Mouse (Mus musculus): ENCODE results near the gene N4bp2. TPM values are rescaled to one million over a fixed set of nuclear protein-coding genes. Genes with fewer than 3 reads are reported as not detected.

N4bp2 gene
- total and polyA plus RNA-seq, 3 experiments = 13.1 to 16.4 (median 15.1) TPM

GRCm38 (mm10) chr5:65847656-65848055 lies 84.3 kb downstream of the N4bp2 start:
- TF ChIP-seq HCFC1 (IDR thresholded peaks at IDR 0.05; ENCODE audit: low read depth, low read length) (no peak), JUN (IDR thresholded peaks at IDR 0.05; ENCODE audit: insufficient read depth, low read depth, low read length) (no peak), USF1 (IDR thresholded peaks at IDR 0.05; ENCODE audit: low read depth, low read length) (no peak), UBTF (IDR thresholded peaks at IDR 0.05; ENCODE audit: low read depth, low read length) (no peak), GABPA (IDR thresholded peaks at IDR 0.05; ENCODE audit: insufficient replicate concordance, low read depth, low read length) (no peak)
- dilution Hi-C loops (cut with MboI; ENCODE audit: extremely low pct_ligation_motif_present, extremely low pct_unique_long_range_greater_than_20kb, low sequenced_read_pairs) = no loop called here
- no peaks in the 10 kb centered on the region for H3K79me2 ChIP-seq (replicated peaks; ENCODE audit: control insufficient read depth, extremely low read depth, insufficient read depth, poor library complexity, severe bottlenecking)
- no peak overlapping the region for H3K4me3 ChIP-seq (replicated peaks in 1 of 3; ENCODE audit: low read depth in 2 of 3, low read length in 2 of 3, poor library complexity in 1 of 3)
- no peaks in the 10 kb centered on the region for H3K4me1 ChIP-seq (ENCODE audit: control insufficient read depth in 1 of 2, insufficient read depth in 2 of 2)
- no peaks in the 10 kb centered on the region for H3K9me3 ChIP-seq (replicated peaks; ENCODE audit: low read length)
- H3K27ac ChIP-seq (ENCODE audit: insufficient read depth, low read depth) = no peak overlapping the region
- no peak overlapping the region for H3K9ac ChIP-seq (ENCODE audit: insufficient read depth, low read depth)
- H3K36me3 ChIP-seq (replicated peaks in 1 of 2; ENCODE audit: control insufficient read depth in 1 of 2, insufficient read depth in 1 of 2, low read length in 1 of 2) = no peaks in the 10 kb centered on the region
- no peak for DNase-seq (ENCODE audit: extremely low read depth)
- no peaks in the 10 kb centered on the region for H3K27me3 ChIP-seq (replicated peaks)
- no peak overlapping the region for H3K4me2 ChIP-seq (ENCODE audit: insufficient read depth, low read depth, poor library complexity, severe bottlenecking)
- in situ Hi-C loops (cut with MboI; ENCODE audit: low pct_ligation_motif_present, low pct_unique_long_range_greater_than_20kb, low sequenced_read_pairs) = no loop called here

- dilution Hi-C loops (cut with MboI; ENCODE audit: extremely low pct_ligation_motif_present, extremely low pct_unique_long_range_greater_than_20kb, low sequenced_read_pairs) = no loop called here
- Histone ChIP-seq H3K9ac (ENCODE audit: insufficient read depth, low read depth) (no peak overlapping the region), H3K4me1 (ENCODE audit: control insufficient read depth in 1 of 2, insufficient read depth in 2 of 2) (peaks cover 0 to 15% of the 10 kb centered on the region in 2 experiments; a peak in 2 of 4 replicates), H3K27me3 (replicated peaks) (no peaks in the 10 kb centered on the region), H3K36me3 (replicated peaks in 1 of 2; ENCODE audit: control insufficient read depth in 1 of 2, insufficient read depth in 1 of 2, low read length in 1 of 2) (no peaks in the 10 kb centered on the region), H3K4me2 (ENCODE audit: insufficient read depth, low read depth, poor library complexity, severe bottlenecking) (peak overlapping the region; percentile 72), H3K79me2 (replicated peaks; ENCODE audit: control insufficient read depth, extremely low read depth, insufficient read depth, poor library complexity, severe bottlenecking) (no peaks in the 10 kb centered on the region), H3K9me3 (replicated peaks; ENCODE audit: low read length) (no peaks in the 10 kb centered on the region), H3K4me3 (replicated peaks in 1 of 3; ENCODE audit: low read depth in 2 of 3, low read length in 2 of 3, poor library complexity in 1 of 3) (no peak overlapping the region), H3K27ac (ENCODE audit: insufficient read depth, low read depth) (no peak overlapping the region)
- peak; percentile 11 for TF ChIP-seq RAD21 (IDR thresholded peaks at IDR 0.05; ENCODE audit: low read depth, low read length)
- TF ChIP-seq SMC3 (IDR thresholded peaks at IDR 0.05; ENCODE audit: low read depth, low read length) = peak; percentile 28
- no peak for TF ChIP-seq POLR2A (IDR thresholded peaks at IDR 0.05; ENCODE audit: low read depth, low read length)
- TF ChIP-seq CTCF (conservative IDR thresholded peaks at IDR 0.05 in 1 of 2, IDR thresholded peaks at IDR 0.05 in 1 of 2; ENCODE audit: low read depth in 2 of 2, low read length in 2 of 2) = peak in 1 of 2 experiments; percentile 23; a peak in 1 of 4 replicates
- in situ Hi-C loops (cut with MboI; ENCODE audit: low pct_ligation_motif_present, low pct_unique_long_range_greater_than_20kb, low sequenced_read_pairs) = no loop called here
- DNase-seq (ENCODE audit: extremely low read depth) = no peak
Observed at GRCm38 (mm10) chr5:65850765-65851164, 87.4 kb downstream of the N4bp2 start.

- in situ Hi-C loops (cut with MboI; ENCODE audit: low pct_ligation_motif_present, low pct_unique_long_range_greater_than_20kb, low sequenced_read_pairs) = no loop called here
- dilution Hi-C loops (cut with MboI; ENCODE audit: extremely low pct_ligation_motif_present, extremely low pct_unique_long_range_greater_than_20kb, low sequenced_read_pairs) = no loop called here
- H3K27ac ChIP-seq (ENCODE audit: insufficient read depth, low read depth) = peak overlapping the region; percentile 6; the same call in 1 of the 2 replicates
Observed at GRCm38 (mm10) chr5:65854786-65855191, 91.5 kb downstream of the N4bp2 start.

More at GRCm38 (mm10) chr5:65854786-65855191, 91.5 kb downstream of the N4bp2 start:
- no peaks in the 10 kb centered on the region for H3K36me3 ChIP-seq (replicated peaks in 1 of 2; ENCODE audit: control insufficient read depth in 1 of 2, insufficient read depth in 1 of 2, low read length in 1 of 2)
- TF ChIP-seq POLR2AphosphoS2 (IDR thresholded peaks at IDR 0.05; ENCODE audit: low read depth, low read length) = no peak
- TF ChIP-seq ZC3H11A (IDR thresholded peaks at IDR 0.05; ENCODE audit: low read depth, low read length) = no peak
- peak; percentile 51; the same call in 1 of the 2 replicates for TF ChIP-seq BHLHE40 (IDR thresholded peaks at IDR 0.05; ENCODE audit: low read depth, low read length)
- peak; percentile 54 for TF ChIP-seq EP300 (IDR thresholded peaks at IDR 0.05; ENCODE audit: low read length)
- TF ChIP-seq MYC (IDR thresholded peaks at IDR 0.05; ENCODE audit: low read depth, low read length) = 0 out of 2 replicates have a peak, but pooled peaks have one; percentile 12
- no peak for TF ChIP-seq CTCF (conservative IDR thresholded peaks at IDR 0.05 in 1 of 2, IDR thresholded peaks at IDR 0.05 in 1 of 2; ENCODE audit: low read depth in 2 of 2, low read length in 2 of 2)
- TF ChIP-seq TCF12 (IDR thresholded peaks at IDR 0.05; ENCODE audit: low read depth, low read length) = peak; percentile 61
- TF ChIP-seq IRF4 (IDR thresholded peaks at IDR 0.05; ENCODE audit: low read depth, low read length) = peak; percentile 37; the same call in 1 of the 2 replicates
- H3K9ac ChIP-seq (ENCODE audit: insufficient read depth, low read depth) = no peak overlapping the region
- H3K9me3 ChIP-seq (replicated peaks; ENCODE audit: low read length) = no peaks in the 10 kb centered on the region
- H3K27me3 ChIP-seq (replicated peaks) = no peaks in the 10 kb centered on the region
- no peak overlapping the region for H3K4me3 ChIP-seq (replicated peaks in 1 of 3; ENCODE audit: low read depth in 2 of 3, low read length in 2 of 3, poor library complexity in 1 of 3)
- H3K4me2 ChIP-seq (ENCODE audit: insufficient read depth, low read depth, poor library complexity, severe bottlenecking) = peak overlapping the region; percentile 68
- peaks cover 9 to 45% of the 10 kb centered on the region in 2 experiments for H3K4me1 ChIP-seq (ENCODE audit: control insufficient read depth in 1 of 2, insufficient read depth in 2 of 2)
- peak; percentile 46 for DNase-seq (ENCODE audit: extremely low read depth)
- no peaks in the 10 kb centered on the region for H3K79me2 ChIP-seq (replicated peaks; ENCODE audit: control insufficient read depth, extremely low read depth, insufficient read depth, poor library complexity, severe bottlenecking)

All from CH12.LX (cell line).